Mouse (Mus musculus) gastrocnemius, postnatal 10 days (tissue): ENCODE data around the gene Suco. TPM values are rescaled to one million over a fixed set of nuclear protein-coding genes. Genes with fewer than 3 reads are reported as not detected.

Experiments
- DNase-seq: peaks from one replicate; pipeline ENCODE4 v3.0.0; 2021; ENCODE audit warnings: mixed read lengths
- total RNA-seq, 2 experiments: library from RNA; stranded (reverse); gene quantifications; 2 replicates each; pipeline ENCODE4 v1.2.3; 2021

Gene Suco
- total RNA-seq, 2 experiments from 2014 or later, result 12.1 to 16.7 TPM

DNA sequence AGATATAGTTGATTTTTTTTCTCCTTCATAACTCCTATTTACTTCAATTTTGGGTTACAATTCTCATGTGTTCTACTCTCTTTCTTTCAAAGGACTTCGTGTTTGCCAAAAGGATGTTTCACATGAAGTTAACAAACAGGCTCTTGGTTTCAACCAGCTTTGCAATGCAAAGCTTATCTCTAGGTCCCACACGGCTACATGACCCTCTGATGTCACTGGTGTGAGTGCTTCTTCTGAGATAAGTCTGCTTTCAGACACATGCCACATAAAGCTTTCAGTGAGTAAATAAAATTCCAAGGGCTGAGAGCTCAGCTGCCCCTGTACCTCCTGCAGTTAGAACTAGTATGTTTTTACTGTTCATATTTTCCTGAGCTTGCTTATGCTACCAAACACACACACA is 18.1 kb upstream of the Suco start:
- DNase-seq, result no peak

GRCm38 (mm10) chr1:161894126-161894525 is 17.6 kb upstream of the Suco start:
- no peak for DNase-seq

GRCm38 (mm10) chr1:161888823-161889222 is 12.3 kb upstream of the Suco start:
- no peak for DNase-seq

- DNase-seq, result no peak
Observed at GRCm38 (mm10) chr1:161887679-161888260, 11.3 kb upstream of the Suco start.

GRCm38 (mm10) chr1:161885762-161886161 is 9.3 kb upstream of the Suco start:
- DNase-seq, result no peak

DNA sequence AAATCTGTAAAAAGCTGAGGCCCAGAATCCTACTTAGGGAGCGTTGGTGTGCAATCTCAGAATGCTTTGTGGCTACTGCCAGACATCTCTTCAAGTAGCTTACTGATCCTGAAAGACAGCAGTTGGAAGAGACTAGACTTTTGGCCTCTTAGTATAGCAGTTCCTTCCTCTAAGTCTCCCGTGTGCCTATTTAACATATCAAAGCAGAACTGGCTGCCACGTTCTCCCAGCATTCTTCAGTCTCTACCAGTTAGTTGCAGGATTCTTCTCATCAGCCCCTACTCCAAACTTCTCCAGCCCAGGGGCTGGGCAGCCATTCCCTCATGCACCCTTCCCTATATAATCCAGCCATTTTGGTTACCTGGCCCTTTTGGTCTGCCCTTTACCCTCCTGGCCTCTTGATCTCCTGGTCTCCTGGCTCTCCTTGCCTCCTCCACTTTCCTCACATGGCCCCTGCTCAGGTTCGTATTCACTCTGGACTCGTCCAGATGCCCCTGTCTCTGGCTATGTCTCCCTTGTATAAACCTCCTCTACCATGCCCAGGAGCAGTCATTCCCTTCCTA is 1.2 kb upstream of the Suco start:
- no peak for DNase-seq

DNA sequence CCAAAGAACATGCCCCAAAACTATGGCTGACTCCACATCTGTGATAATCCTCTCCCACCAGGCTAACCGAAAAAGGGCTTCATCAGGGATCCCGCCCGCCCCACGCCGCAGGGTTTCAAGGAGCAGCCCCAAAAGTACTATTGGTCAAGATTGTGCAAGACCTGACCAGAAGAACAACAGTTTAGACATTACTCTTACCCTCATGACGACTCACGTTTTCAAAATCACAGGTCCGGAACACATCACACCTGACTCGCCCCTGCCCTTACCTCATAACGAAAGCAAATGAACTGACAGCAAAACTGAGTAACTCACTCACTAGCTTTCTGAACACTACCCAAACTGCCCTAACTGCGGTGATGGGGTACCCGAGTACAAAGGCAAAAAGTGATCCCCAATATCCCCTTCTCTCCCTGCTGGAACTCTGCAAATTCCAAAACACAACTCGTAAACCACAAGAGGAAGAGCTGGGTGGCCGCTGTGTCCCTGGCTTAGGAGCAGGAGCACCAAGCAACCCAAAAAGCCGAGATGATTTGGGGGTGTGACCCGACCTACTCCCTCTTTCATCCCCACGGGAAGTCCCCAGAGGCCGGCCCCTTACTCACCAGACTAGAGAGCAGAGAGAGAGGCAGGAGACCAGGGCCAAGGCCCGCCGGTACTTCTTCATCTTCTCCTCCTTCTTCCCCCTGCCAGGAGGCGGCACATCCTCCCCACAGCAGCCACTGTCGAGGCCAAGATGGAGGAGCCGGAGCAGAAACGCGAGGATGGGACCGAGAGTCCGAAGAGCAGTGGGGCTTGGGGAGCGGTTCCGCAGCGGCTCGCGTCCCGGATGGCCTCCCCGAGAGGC is 553 bp downstream of the Suco start:
- peak; percentile 4 for DNase-seq

- DNase-seq, result no peak
Observed at GRCm38 (mm10) chr1:161869422-161869821, 7.1 kb downstream of the Suco start.

- DNase-seq, result no peak
Observed at GRCm38 (mm10) chr1:161868413-161868812, 8.1 kb downstream of the Suco start.

- no peak for DNase-seq
Observed at GRCm38 (mm10) chr1:161863742-161864141, 12.7 kb downstream of the Suco start.

- DNase-seq, result no peak
Observed at GRCm38 (mm10) chr1:161859248-161859647, 17.2 kb downstream of the Suco start.

DNA sequence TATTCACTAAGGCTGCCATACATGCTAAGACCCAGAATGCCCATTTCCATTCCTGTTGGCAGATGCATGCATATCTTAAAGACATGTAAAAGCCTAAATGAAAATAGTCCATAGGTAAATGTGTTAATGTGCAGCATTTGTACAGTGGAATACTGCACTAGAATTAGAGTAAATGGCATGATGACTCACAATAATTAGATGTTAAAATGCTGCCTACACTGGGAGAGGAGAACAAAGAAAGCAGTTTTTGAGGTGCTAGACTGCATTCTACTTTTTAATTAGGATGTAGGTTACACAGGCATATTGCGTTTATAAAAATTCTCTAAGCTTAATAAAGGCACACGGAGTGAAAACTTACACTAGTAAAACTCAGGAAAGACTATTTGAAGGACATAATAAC is 49.8 kb downstream of the Suco start:
- no peak for DNase-seq

- no peak for DNase-seq
Observed at GRCm38 (mm10) chr1:161809428-161809827, 67.1 kb downstream of the Suco start.

GRCm38 (mm10) chr1:161808980-161809379 is 67.5 kb downstream of the Suco start:
- no peak for DNase-seq

DNA sequence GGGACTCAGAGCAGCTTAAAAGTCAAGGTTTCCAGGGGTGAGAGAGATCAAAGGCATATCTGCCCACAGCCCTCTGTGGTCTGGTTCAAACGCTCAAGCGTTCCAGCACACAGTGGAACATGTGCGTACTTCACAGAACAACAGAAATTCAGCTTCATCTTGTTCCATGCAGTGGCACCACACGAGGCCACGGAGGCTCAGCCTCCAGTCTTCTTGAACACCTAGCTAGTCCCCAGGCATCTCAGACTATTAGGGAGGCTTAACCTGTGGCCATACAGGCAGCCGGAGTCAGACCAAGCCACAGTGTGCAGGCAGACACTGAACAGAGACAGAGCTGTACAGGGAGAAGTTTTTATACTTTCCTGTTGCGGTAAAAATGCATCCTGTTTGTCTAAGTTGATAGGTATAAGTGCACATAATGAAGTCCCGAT is 71.9 kb downstream of the Suco start:
- DNase-seq, result no peak

DNA sequence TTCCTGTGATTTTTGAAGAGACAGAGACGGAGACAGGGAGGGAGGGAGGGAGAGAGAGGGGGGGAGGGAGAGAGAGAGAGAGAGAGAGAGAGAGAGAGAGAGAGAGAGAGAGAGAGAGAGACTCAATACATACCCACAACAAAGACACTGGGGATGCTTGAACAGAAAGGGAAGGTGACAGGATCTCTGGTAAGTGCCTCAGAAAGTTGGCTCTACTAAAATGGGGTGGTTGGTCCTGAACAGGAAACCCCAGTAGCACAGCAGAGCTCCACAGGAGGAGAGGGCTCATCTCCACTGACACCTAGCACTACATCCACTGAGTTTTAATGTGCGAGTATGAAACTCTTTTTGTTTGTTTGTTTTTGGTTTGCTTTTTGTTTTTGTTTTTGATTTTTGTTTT is 75.2 kb downstream of the Suco start:
- no peak for DNase-seq

DNA sequence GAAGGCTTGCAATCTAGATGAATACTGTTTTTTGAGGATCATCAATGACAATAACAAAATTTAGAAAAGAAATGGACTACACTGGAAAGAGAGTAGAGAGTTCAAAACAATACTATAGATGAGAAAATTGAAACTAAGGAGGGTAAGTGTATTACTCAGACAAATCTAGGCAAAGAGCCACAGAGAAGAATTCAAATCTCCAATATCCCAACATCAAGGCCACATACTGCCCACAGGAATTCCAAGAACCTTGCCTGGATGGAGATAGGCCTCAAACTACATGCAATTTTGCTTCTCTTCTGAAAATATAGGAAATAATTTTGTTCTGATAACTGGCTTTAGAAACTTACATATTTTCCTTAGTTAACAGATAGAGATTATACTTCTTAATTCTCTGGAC is 76.2 kb downstream of the Suco start:
- no peak for DNase-seq

DNA sequence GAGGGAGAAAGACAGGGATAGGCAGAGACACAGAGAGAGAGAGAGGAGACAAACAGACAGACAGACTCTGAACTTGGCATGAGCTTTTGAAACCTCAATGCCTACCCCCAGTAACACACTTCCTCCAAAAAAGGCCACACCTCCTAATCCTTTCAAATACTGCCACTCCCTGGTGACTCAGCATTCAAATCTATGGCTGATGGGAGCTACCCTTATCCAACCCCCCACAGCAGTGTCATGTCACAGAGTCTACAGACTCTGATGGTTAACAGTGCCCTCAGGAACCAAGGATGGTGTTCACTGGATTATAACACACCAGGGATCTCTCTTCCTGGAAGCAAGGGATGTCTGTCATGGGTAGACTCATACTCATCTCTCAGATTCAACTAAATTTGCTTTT is 76.7 kb downstream of the Suco start:
- DNase-seq, result no peak

- DNase-seq, result no peak
Observed at GRCm38 (mm10) chr1:161798866-161799265, 77.6 kb downstream of the Suco start.

- no peak for DNase-seq
Observed at GRCm38 (mm10) chr1:161794447-161795211, 81.9 kb downstream of the Suco start.

- no peak for DNase-seq
Observed at GRCm38 (mm10) chr1:161793321-161793720, 83.2 kb downstream of the Suco start.

- DNase-seq, result no peak
Observed at GRCm38 (mm10) chr1:161792687-161792969, 83.9 kb downstream of the Suco start.
